Mouse (Mus musculus): ENCODE measurements at regions not wholly inside any gene's neighbourhood (a gene's known extent, or its start where the extent isn't known, plus 50 kb on each side); places are given as distances from the start of the nearest gene placed in this dataset.

DNA sequence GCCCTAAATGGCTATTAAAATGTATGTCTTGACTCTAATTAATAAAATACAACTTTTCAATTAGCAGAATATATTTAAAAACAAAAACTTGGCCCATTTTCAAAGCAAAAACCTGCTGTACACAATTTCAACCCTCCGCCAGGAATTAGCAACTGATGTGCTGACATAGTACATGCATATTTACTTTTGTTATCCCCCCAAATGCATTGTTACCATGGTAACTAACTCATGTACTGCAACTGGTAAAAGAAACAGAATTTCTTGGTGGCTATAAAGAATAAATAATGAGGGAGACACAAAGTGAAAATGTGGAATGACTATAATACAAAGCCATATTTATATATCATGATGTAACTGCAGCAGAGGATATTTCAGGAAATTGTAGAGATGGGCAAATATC is 875.7 kb upstream of the Cdh8 start:
- Histone ChIP-seq H3K36me3 (ENCODE audit: insufficient read depth, low read length) (no peaks in the 10 kb centered on the region), H3K4me1 (replicated peaks; ENCODE audit: low read depth, low read length) (no peaks in the 10 kb centered on the region), H3K27me3 (ENCODE audit: insufficient read depth, low read length) (no peaks in the 10 kb centered on the region), H3K4me3 (replicated peaks; ENCODE audit: low read length) (no peak overlapping the region), H3K9me3 (ENCODE audit: low read length) (no peaks in the 10 kb centered on the region)
- TF ChIP-seq POU5F1 (IDR thresholded peaks at IDR 0.05; ENCODE audit: borderline replicate concordance, low read length) = no peak
- TF ChIP-seq NANOG (IDR thresholded peaks at IDR 0.05; ENCODE audit: borderline replicate concordance, low read length) = no peak
- TF ChIP-seq CTCF (conservative IDR thresholded peaks at IDR 0.05; ENCODE audit: low read length) = no peak
